Mouse (Mus musculus) myocyte (in vitro differentiated cells): ENCODE measurements around the gene Mrps12. TPM values are rescaled to one million over a fixed set of nuclear protein-coding genes. Genes with fewer than 3 reads are reported as not detected.
A peak's percentile ranks its signal among the peaks of the same experiment; 100 is the strongest.

Experiments
- H3K27me3 ChIP-seq: one replicate; pipeline ENCODE4 v1.6.1; 2011; ENCODE audit not compliant: control insufficient read depth, insufficient read depth, insufficient read length
- H3K36me3 ChIP-seq: one replicate; pipeline ENCODE4 v1.6.1; 2011; ENCODE audit not compliant: control insufficient read depth, insufficient read depth
- H3K4me2 ChIP-seq: one replicate; pipeline ENCODE4 v1.6.1; 2011; ENCODE audit warnings: low read depth, control low read depth
- H3K4me3 ChIP-seq: one replicate; pipeline ENCODE4 v1.5.1; 2011; ENCODE audit warnings: mild to moderate bottlenecking, control low read depth, moderate library complexity
- H3K79me2 ChIP-seq: one replicate; pipeline ENCODE4 v1.6.1; 2011; ENCODE audit not compliant: control insufficient read depth, insufficient read depth
- H3ac ChIP-seq: one replicate; pipeline ENCODE4 v1.6.1; 2011; ENCODE audit not compliant: control insufficient read depth, insufficient read length
- CEBPB ChIP-seq: IDR thresholded peaks from 2 replicates; pipeline ENCODE4 v1.6.1; 2011; ENCODE audit warnings: mild to moderate bottlenecking, moderate library complexity; ENCODE audit not compliant: poor library complexity, insufficient read depth, severe bottlenecking
- E2F4 ChIP-seq: IDR thresholded peaks from one replicate; pipeline ENCODE4 v1.6.1; 2011; ENCODE audit warnings: mild to moderate bottlenecking, control low read depth, moderate library complexity; ENCODE audit not compliant: insufficient read depth
- MAX ChIP-seq: IDR thresholded peaks from one replicate; pipeline ENCODE4 v1.6.1; 2011; ENCODE audit warnings: low read depth, mild to moderate bottlenecking, control low read depth
- MYOD1 ChIP-seq, 3 experiments: IDR thresholded peaks; one replicate each; pipeline ENCODE4 v1.6.1; 2011; ENCODE audit warnings: control low read depth in 2 of 3, low read depth in 2 of 3, mild to moderate bottlenecking in 2 of 3, moderate library complexity in 1 of 3; ENCODE audit not compliant: insufficient read length in 2 of 3, control insufficient read depth in 1 of 3
- MYOG ChIP-seq, 3 experiments: IDR thresholded peaks; one replicate each; pipeline ENCODE4 v1.6.1; 2011; ENCODE audit warnings: control low read depth in 2 of 3, low read depth in 2 of 3, mild to moderate bottlenecking in 2 of 3; ENCODE audit not compliant: insufficient read length in 2 of 3, control insufficient read depth in 1 of 3, insufficient read depth in 1 of 3
- POLR2A ChIP-seq: IDR thresholded peaks from one replicate; pipeline ENCODE4 v1.6.1; 2011; ENCODE audit warnings: low read depth, mild to moderate bottlenecking, control low read depth, moderate library complexity; ENCODE audit not compliant: insufficient read length
- POLR2AphosphoS2 ChIP-seq: IDR thresholded peaks from one replicate; pipeline ENCODE4 v1.6.1; 2011; ENCODE audit warnings: low read depth, control low read depth; ENCODE audit not compliant: insufficient read length
- REST ChIP-seq: IDR thresholded peaks from one replicate; pipeline ENCODE4 v1.6.1; 2011; ENCODE audit warnings: mild to moderate bottlenecking, control low read depth, moderate library complexity; ENCODE audit not compliant: insufficient read depth, insufficient read length
- SRF ChIP-seq: IDR thresholded peaks from one replicate; pipeline ENCODE4 v1.6.1; 2011; ENCODE audit warnings: low read depth; ENCODE audit not compliant: control insufficient read depth, insufficient read length
- TCF12 ChIP-seq: IDR thresholded peaks from one replicate; pipeline ENCODE4 v1.6.1; 2011; ENCODE audit warnings: mild to moderate bottlenecking, control low read depth; ENCODE audit not compliant: poor library complexity, insufficient read depth, severe bottlenecking
- TCF3 ChIP-seq: IDR thresholded peaks from one replicate; pipeline ENCODE4 v1.6.1; 2011; ENCODE audit warnings: low read depth, control low read depth; ENCODE audit not compliant: insufficient read length
- USF1 ChIP-seq: IDR thresholded peaks from one replicate; pipeline ENCODE4 v1.6.1; 2011; ENCODE audit warnings: low read depth, mild to moderate bottlenecking, control low read depth, moderate library complexity
- polyA plus RNA-seq: library from polyadenylated mRNA; unstranded; fragments of >200 nt; fragmentation: generic; extraction: Trizol; gene quantifications from one replicate; pipeline ENCODE4 v1.2.1, GENCODE M21; 2012; ENCODE audit warnings: missing spikeins

The Mrps12 gene
- polyA plus RNA-seq, 1 experiment = 132 TPM

GRCm38 (mm10) chr7:28778825-28779224, 37.2 kb upstream of the Mrps12 start:
- peaks cover 8% of the 10 kb centered on the region for H3K36me3 ChIP-seq

GRCm38 (mm10) chr7:28775129-28775528, 33.5 kb upstream of the Mrps12 start:
- no peaks in the 10 kb centered on the region for H3K27me3 ChIP-seq
- peaks cover 8% of the 10 kb centered on the region for H3K36me3 ChIP-seq
- no peak overlapping the region for H3K4me3 ChIP-seq
- TF ChIP-seq POLR2AphosphoS2 (no peak), MYOG (IDR thresholded peaks at IDR 0.05; ENCODE audit: control insufficient read depth in 1 of 3, insufficient read depth in 1 of 3, insufficient read length in 2 of 3, low read depth in 2 of 3) (peak; percentile 78 to 90 (median 87)), TCF12 (peak; percentile 74), E2F4 (no peak), MYOD1 (IDR thresholded peaks at IDR 0.05; ENCODE audit: control insufficient read depth in 1 of 3, insufficient read length in 2 of 3, low read depth in 2 of 3) (peak; percentile 64 to 97 (median 96)), TCF3 (peak; percentile 53), MAX (no peak)
- H3K79me2 ChIP-seq = peaks cover 3% of the 10 kb centered on the region
- H3ac ChIP-seq = no peak overlapping the region
- H3K4me2 ChIP-seq = no peak overlapping the region

More at GRCm38 (mm10) chr7:28778825-28779224, 37.2 kb upstream of the Mrps12 start:
- no peak overlapping the region for H3K4me2 ChIP-seq
- H3K79me2 ChIP-seq = no peaks in the 10 kb centered on the region
- H3K27me3 ChIP-seq = no peaks in the 10 kb centered on the region
- no peak for TF ChIP-seq TCF12
- TF ChIP-seq TCF3 = no peak
- TF ChIP-seq POLR2AphosphoS2 = no peak
- no peak for TF ChIP-seq MYOD1 (IDR thresholded peaks at IDR 0.05; ENCODE audit: control insufficient read depth in 1 of 3, insufficient read length in 2 of 3, low read depth in 2 of 3)
- no peak for TF ChIP-seq POLR2A
- TF ChIP-seq MAX = no peak
- TF ChIP-seq REST = no peak
- TF ChIP-seq E2F4 = no peak
- TF ChIP-seq SRF = no peak
- no peak overlapping the region for H3ac ChIP-seq
- H3K4me3 ChIP-seq = no peak overlapping the region

- H3K4me2 ChIP-seq = peak overlapping the region; percentile 4
- TF ChIP-seq USF1 (no peak), TCF3 (peak; percentile 76), REST (no peak), E2F4 (no peak), POLR2AphosphoS2 (no peak), POLR2A (no peak), MYOG (IDR thresholded peaks at IDR 0.05; ENCODE audit: control insufficient read depth in 1 of 3, insufficient read depth in 1 of 3, insufficient read length in 2 of 3, low read depth in 2 of 3) (peak; percentile 64 to 96 (median 96)), MYOD1 (IDR thresholded peaks at IDR 0.05; ENCODE audit: control insufficient read depth in 1 of 3, insufficient read length in 2 of 3, low read depth in 2 of 3) (peak in 2 of 3 experiments; percentile 91 to 94), TCF12 (peak; percentile 19)
- H3K36me3 ChIP-seq = peaks cover 2% of the 10 kb centered on the region
- peaks cover 3% of the 10 kb centered on the region for H3K79me2 ChIP-seq
- H3ac ChIP-seq = no peak overlapping the region
- no peaks in the 10 kb centered on the region for H3K27me3 ChIP-seq
- H3K4me3 ChIP-seq = no peak overlapping the region
These were observed 32.5 kb upstream of the Mrps12 start for GRCm38 (mm10) chr7:28774164-28774563.

GRCm38 (mm10) chr7:28773163-28773562, 31.5 kb upstream of the Mrps12 start:
- Histone ChIP-seq H3K79me2 (peaks cover 3% of the 10 kb centered on the region), H3ac (no peak overlapping the region), H3K36me3 (no peaks in the 10 kb centered on the region), H3K4me3 (no peak overlapping the region), H3K27me3 (no peaks in the 10 kb centered on the region), H3K4me2 (peak overlapping the region; percentile 4)
- TF ChIP-seq TCF12 (no peak), USF1 (no peak), REST (no peak), CEBPB (no peak), POLR2AphosphoS2 (no peak), MAX (no peak), POLR2A (no peak), E2F4 (no peak), TCF3 (no peak), SRF (no peak), MYOD1 (IDR thresholded peaks at IDR 0.05; ENCODE audit: control insufficient read depth in 1 of 3, insufficient read length in 2 of 3, low read depth in 2 of 3) (no peak), MYOG (IDR thresholded peaks at IDR 0.05; ENCODE audit: control insufficient read depth in 1 of 3, insufficient read depth in 1 of 3, insufficient read length in 2 of 3, low read depth in 2 of 3) (no peak)

GRCm38 (mm10) chr7:28771867-28772266, 30.2 kb upstream of the Mrps12 start:
- no peak overlapping the region for H3K4me2 ChIP-seq
- no peak overlapping the region for H3K4me3 ChIP-seq

More at GRCm38 (mm10) chr7:28771867-28772266, 30.2 kb upstream of the Mrps12 start:
- TF ChIP-seq USF1 = no peak
- TF ChIP-seq MYOD1 (IDR thresholded peaks at IDR 0.05; ENCODE audit: control insufficient read depth in 1 of 3, insufficient read length in 2 of 3, low read depth in 2 of 3) = no peak
- TF ChIP-seq MAX = no peak
- no peak for TF ChIP-seq TCF12
- no peak for TF ChIP-seq CEBPB
- no peak for TF ChIP-seq SRF
- no peak for TF ChIP-seq POLR2AphosphoS2
- TF ChIP-seq POLR2A = no peak
- TF ChIP-seq REST = no peak
- TF ChIP-seq E2F4 = no peak
- no peak for TF ChIP-seq MYOG (IDR thresholded peaks at IDR 0.05; ENCODE audit: control insufficient read depth in 1 of 3, insufficient read depth in 1 of 3, insufficient read length in 2 of 3, low read depth in 2 of 3)
- no peak for TF ChIP-seq TCF3
- no peaks in the 10 kb centered on the region for H3K27me3 ChIP-seq
- H3K36me3 ChIP-seq = no peaks in the 10 kb centered on the region
- no peak overlapping the region for H3ac ChIP-seq
- peaks cover 16% of the 10 kb centered on the region for H3K79me2 ChIP-seq
